Mouse (Mus musculus) ES-E14 (cell line): ENCODE data around the gene Snapc4.

Source experiments
- MAFK ChIP-seq: IDR thresholded peaks from 2 replicates; pipeline ENCODE4 v1.6.1; 2014; ENCODE audit warnings: mild to moderate bottlenecking, low read depth, low read length, inconsistent platforms; ENCODE audit not compliant: insufficient read depth
- ZC3H11A ChIP-seq: IDR thresholded peaks from 2 replicates; pipeline ENCODE4 v1.6.1; 2012; ENCODE audit warnings: low read depth, mild to moderate bottlenecking, inconsistent platforms, low read length, borderline replicate concordance
- ZNF384 ChIP-seq: IDR thresholded peaks from 2 replicates; pipeline ENCODE4 v1.6.1; 2012; ENCODE audit warnings: low read depth, low read length, inconsistent platforms

DNA sequence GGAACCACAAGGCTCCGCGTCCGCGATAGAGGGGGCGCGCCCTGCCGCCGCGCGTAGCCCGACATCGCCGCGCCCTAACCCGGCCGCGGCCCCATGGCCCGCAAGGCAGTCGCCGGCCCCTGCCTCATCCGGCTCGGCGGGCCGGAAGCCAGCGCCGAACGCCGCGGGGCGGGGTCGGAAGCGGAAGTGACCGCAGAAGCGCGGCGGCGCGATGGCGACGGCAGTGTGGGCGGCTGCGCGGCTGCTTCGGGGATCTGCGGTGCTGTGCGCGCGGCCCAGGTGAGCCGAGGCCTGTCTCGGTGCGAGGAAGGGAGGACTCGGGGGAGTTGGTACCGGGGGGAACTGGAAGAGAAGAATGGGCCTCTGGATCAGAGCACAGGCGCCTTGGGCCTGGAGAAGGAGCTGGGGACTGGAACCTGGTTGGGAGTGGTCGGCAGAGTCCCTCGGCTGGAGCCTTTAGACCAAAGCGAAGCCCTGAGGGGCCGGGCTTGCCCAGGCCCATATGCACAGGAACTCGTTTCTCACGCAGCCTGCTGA is 8.8 kb upstream of the Snapc4 start, which contains the start of the genes Entr1 and Pmpca:
- TF ChIP-seq MAFK (no peak), ZC3H11A (no peak), ZNF384 (no peak)
